Mouse (Mus musculus) left cerebral cortex, postnatal 14 days (tissue): ENCODE measurements around the gene Racgap1. TPM values are rescaled to one million over a fixed set of nuclear protein-coding genes. Genes with fewer than 3 reads are reported as not detected.

Experiments
- DNase-seq, 2 experiments: peaks; one replicate each; pipeline ENCODE4 v3.0.0; 2021 to 2022; ENCODE audit warnings: low spot score in 2 of 2, mixed read lengths in 1 of 2
- intact Hi-C: fragments of 180-260 bp; cut with DNase I; formaldehyde crosslinking; loops from one replicate; pipeline ENCODE4 v1.15.1; 2025
- total RNA-seq, 2 experiments: library from RNA; stranded (reverse); gene quantifications; 2 replicates each; pipeline ENCODE4 v1.2.3; 2021

Racgap1 gene
- total RNA-seq, 2 experiments from 2014 or later: 9.2 to 10.0 TPM

GRCm38 (mm10) chr15:99669392-99669791 is 17.9 kb upstream of the Racgap1 start:
- DNase-seq: no peak
- intact Hi-C loops: loop anchor here (1.0 to 5.0 kb wide), 2 partner anchors 73 to 172 kb away; no protein-coding TSS in a partner anchor

GRCm38 (mm10) chr15:99668881-99669280 is 17.4 kb upstream of the Racgap1 start:
- peak; percentile 84 to 88 for DNase-seq
- intact Hi-C loops: loop anchor here (1.0 to 5.0 kb wide), 2 partner anchors 73 to 172 kb away; no protein-coding TSS in a partner anchor

GRCm38 (mm10) chr15:99667544-99667943 is 16.1 kb upstream of the Racgap1 start:
- intact Hi-C loops: loop anchor here (5.0 kb wide), 1 partner anchor 170 kb away; no protein-coding TSS in a partner anchor
- no peak for DNase-seq

- intact Hi-C loops: loop anchor here (5.0 kb wide), 1 partner anchor 168 kb away; no protein-coding TSS in a partner anchor
- peak; percentile 70 to 82 for DNase-seq
Measured at GRCm38 (mm10) chr15:99664600-99665451, 13.4 kb upstream of the Racgap1 start.

- peak in 1 of 2 experiments; percentile 81 for DNase-seq
- intact Hi-C loops: no loop called here
Measured at GRCm38 (mm10) chr15:99663964-99664599, 12.6 kb upstream of the Racgap1 start.

- DNase-seq: no peak
- intact Hi-C loops: no loop called here
Measured at GRCm38 (mm10) chr15:99662371-99662770, 10.9 kb upstream of the Racgap1 start.

GRCm38 (mm10) chr15:99661121-99661830 is 9.8 kb upstream of the Racgap1 start:
- no peak for DNase-seq

GRCm38 (mm10) chr15:99658437-99658836 is 7.0 kb upstream of the Racgap1 start:
- intact Hi-C loops: no loop called here

More at GRCm38 (mm10) chr15:99661121-99661830, 9.8 kb upstream of the Racgap1 start:
- intact Hi-C loops: no loop called here

GRCm38 (mm10) chr15:99655956-99656355 is 4.5 kb upstream of the Racgap1 start:
- no peak for DNase-seq
- intact Hi-C loops: no loop called here

More at GRCm38 (mm10) chr15:99658437-99658836, 7.0 kb upstream of the Racgap1 start:
- DNase-seq: no peak

GRCm38 (mm10) chr15:99653876-99654275 is 2.4 kb upstream of the Racgap1 start:
- intact Hi-C loops: no loop called here
- no peak for DNase-seq

- intact Hi-C loops: no loop called here
- no peak for DNase-seq
Measured at GRCm38 (mm10) chr15:99653291-99653690, 1.8 kb upstream of the Racgap1 start.

GRCm38 (mm10) chr15:99651984-99652872 is 772 bp upstream of the Racgap1 start:
- intact Hi-C loops: no loop called here
- DNase-seq: no peak

- intact Hi-C loops: no loop called here
- no peak for DNase-seq
Measured at GRCm38 (mm10) chr15:99650304-99650703, 1.2 kb downstream of the Racgap1 start.

GRCm38 (mm10) chr15:99649067-99649761 is 2.2 kb downstream of the Racgap1 start:
- intact Hi-C loops: no loop called here
- no peak for DNase-seq

- DNase-seq: no peak
- intact Hi-C loops: no loop called here
Measured at GRCm38 (mm10) chr15:99648326-99648725, 3.1 kb downstream of the Racgap1 start.

GRCm38 (mm10) chr15:99644776-99645175 is 6.7 kb downstream of the Racgap1 start:
- DNase-seq: peak in 1 of 2 experiments; percentile 75
- intact Hi-C loops: no loop called here

GRCm38 (mm10) chr15:99643832-99644231 is 7.6 kb downstream of the Racgap1 start:
- intact Hi-C loops: no loop called here
- no peak for DNase-seq

- no peak for DNase-seq
- intact Hi-C loops: no loop called here
Measured at GRCm38 (mm10) chr15:99642622-99643021, 8.8 kb downstream of the Racgap1 start.
